Comparison of ENCODE assay signal across 25 mouse cellular contexts in genomic region chr14:66438001-66438400, GRCm38 (mm10).
A peak's percentile ranks its signal among the peaks of the same experiment; 100 is the strongest.
DNase-seq lines count a peak whose midpoint lies in the region; ATAC-seq and TF ChIP-seq lines count a peak whose summit lies in the region.
"Had no signal": no experiment of that assay in that cellular context is flagged by ENCODE, and none has a peak within 500 bp of the region (broad histone marks: within the 10 kb centered on the region; RNA-seq: fewer than 3 reads in every experiment).

No protein-coding gene starts in this region.

- TF ChIP-seq EP300 in liver, postnatal 0 days (IDR thresholded peaks at IDR 0.05; ENCODE audit: low read depth): no peak

- intact Hi-C loops in heart, postnatal 36 days (cut with DNase I): no loop called here

- H3K4me3 ChIP-seq in heart, embryonic 13.5 days: no peak overlapping the region
- no peak overlapping the region for H3K4me3 ChIP-seq in heart, embryonic 16.5 days (ENCODE audit: low read length)
- no peak overlapping the region for H3K4me3 ChIP-seq in bone marrow macrophage, adult 2 months (ENCODE audit: insufficient read depth, low read length)
- no peak overlapping the region for H3K4me3 ChIP-seq in liver, postnatal 0 days (ENCODE audit: low read depth, low read length)
- H3K4me3 ChIP-seq: forebrain, embryonic 10.5 days; forebrain, embryonic 13.5 days; hindbrain, embryonic 10.5 days; hindbrain, embryonic 13.5 days; intestine, embryonic 15.5 days had no signal

- peak overlapping the region; percentile 51 for H3K27ac ChIP-seq in heart, embryonic 13.5 days (replicated peaks)
- H3K27ac ChIP-seq in heart, embryonic 16.5 days (ENCODE audit: low read length): peak overlapping the region; percentile 84
- H3K27ac ChIP-seq in bone marrow macrophage, adult 2 months (ENCODE audit: insufficient read depth, low read depth, low read length): peak overlapping the region; percentile 35; the same call in 1 of the 2 replicates
- no peak overlapping the region for H3K27ac ChIP-seq in liver, postnatal 0 days (ENCODE audit: low read depth)
- H3K27ac ChIP-seq: forebrain, embryonic 10.5 days; forebrain, embryonic 13.5 days; hindbrain, embryonic 10.5 days; hindbrain, embryonic 13.5 days; intestine, embryonic 15.5 days had no signal

- no peaks in the 10 kb centered on the region for H3K9me3 ChIP-seq in heart, embryonic 13.5 days
- H3K9me3 ChIP-seq in heart, embryonic 16.5 days (replicated peaks; ENCODE audit: control insufficient read depth, low read length): no peaks in the 10 kb centered on the region
- H3K9me3 ChIP-seq in liver, postnatal 0 days (ENCODE audit: low read length): no peaks in the 10 kb centered on the region
- H3K9me3 ChIP-seq: forebrain, embryonic 10.5 days; forebrain, embryonic 13.5 days; hindbrain, embryonic 10.5 days; hindbrain, embryonic 13.5 days; intestine, embryonic 15.5 days had no signal

- DNase-seq in heart, adult 9 months (ENCODE audit: low spot score in 2 of 2): peak; percentile 1 to 20
- no peak for DNase-seq in heart, postnatal 36 days
- no peak for DNase-seq in heart, adult 11 months
- no peak for DNase-seq in heart, postnatal 4 days
- DNase-seq in liver, postnatal 0 days: no peak
- DNase-seq: adrenal gland, adult 8-10 months; adrenal gland, postnatal 25 days; cerebellum, adult 18-20 months; cerebellum, adult 9-10 months; cerebellum, postnatal 14 days; gastrocnemius, postnatal 10 days; gastrocnemius, postnatal 36 days; kidney, adult 11 months; kidney, adult 8-10 months had no signal

- H3K9ac ChIP-seq in heart, embryonic 13.5 days: no peak overlapping the region
- no peak overlapping the region for H3K9ac ChIP-seq in heart, embryonic 16.5 days (ENCODE audit: low read length)
- H3K9ac ChIP-seq in liver, postnatal 0 days (replicated peaks): no peak overlapping the region
- H3K9ac ChIP-seq: forebrain, embryonic 13.5 days; hindbrain, embryonic 13.5 days; intestine, embryonic 15.5 days had no signal

- WGBS in heart, embryonic 13.5 days: 42% methylated on average over 1 of the region's 1 CpGs
- WGBS in heart, embryonic 16.5 days: 40% methylated on average over 1 of the region's 1 CpGs
- 64% methylated on average over 1 of the region's 1 CpGs for WGBS in liver, postnatal 0 days (ENCODE audit: insufficient replicate concordance)

- H3K4me2 ChIP-seq in heart, embryonic 13.5 days: peak overlapping the region; percentile 21; the same call in 1 of the 2 replicates
- H3K4me2 ChIP-seq in heart, embryonic 16.5 days (ENCODE audit: low read depth, low read length): peak overlapping the region; percentile 8; the same call in 1 of the 2 replicates
- no peak overlapping the region for H3K4me2 ChIP-seq in liver, postnatal 0 days (ENCODE audit: low read depth, low read length)
- H3K4me2 ChIP-seq: forebrain, embryonic 13.5 days; hindbrain, embryonic 13.5 days; intestine, embryonic 15.5 days had no signal

- no peaks in the 10 kb centered on the region for H3K27me3 ChIP-seq in heart, embryonic 13.5 days (replicated peaks)
- H3K27me3 ChIP-seq in heart, embryonic 16.5 days (ENCODE audit: control insufficient read depth, insufficient read depth, low read length): no peaks in the 10 kb centered on the region
- H3K27me3 ChIP-seq in liver, postnatal 0 days (ENCODE audit: insufficient read depth, low read length): no peaks in the 10 kb centered on the region
- H3K27me3 ChIP-seq: forebrain, embryonic 13.5 days; hindbrain, embryonic 13.5 days; intestine, embryonic 15.5 days had no signal

- TF ChIP-seq CTCF in bone marrow macrophage, adult 2 months (IDR thresholded peaks at IDR 0.05; ENCODE audit: low read depth, low read length): no peak
- TF ChIP-seq CTCF in liver, postnatal 0 days (IDR thresholded peaks at IDR 0.05; ENCODE audit: low read depth): no peak

- no peak for ATAC-seq in heart, embryonic 13.5 days (ENCODE audit: extremely low read depth, insufficient number of reproducible peaks, low FRiP score, low TSS enrichment)
- peak; percentile 37; the same call in 1 of the 2 replicates for ATAC-seq in heart, embryonic 16.5 days (replicated peaks; ENCODE audit: extremely low read depth, insufficient read depth, low FRiP score)
- no peak for ATAC-seq in liver, postnatal 0 days
- ATAC-seq: activated CD4-positive, CD25-positive, alpha-beta regulatory T cell, adult 4 months; forebrain, embryonic 13.5 days; forebrain, embryonic 16.5 days; hindbrain, embryonic 16.5 days; intestine, embryonic 15.5 days had no signal

- TF ChIP-seq POLR2A in bone marrow macrophage, adult 2 months (IDR thresholded peaks at IDR 0.05; ENCODE audit: borderline replicate concordance, low read depth, low read length): no peak

- H3K36me3 ChIP-seq in heart, embryonic 13.5 days: no peaks in the 10 kb centered on the region
- no peaks in the 10 kb centered on the region for H3K36me3 ChIP-seq in heart, embryonic 16.5 days (ENCODE audit: control insufficient read depth, insufficient read depth)
- H3K36me3 ChIP-seq in liver, postnatal 0 days (replicated peaks; ENCODE audit: insufficient read depth, low read length): no peaks in the 10 kb centered on the region
- H3K36me3 ChIP-seq: forebrain, embryonic 10.5 days; hindbrain, embryonic 10.5 days; hindbrain, embryonic 13.5 days; intestine, embryonic 15.5 days had no signal

- H3K4me1 ChIP-seq in heart, embryonic 13.5 days: 0 out of 2 replicates have a peak, but pooled peaks cover 9% of the 10 kb centered on the region
- no peaks in the 10 kb centered on the region for H3K4me1 ChIP-seq in heart, embryonic 16.5 days (ENCODE audit: control insufficient read depth, insufficient read depth, low read length)
- peaks cover 31% of the 10 kb centered on the region for H3K4me1 ChIP-seq in bone marrow macrophage, adult 2 months (ENCODE audit: control insufficient read depth, insufficient read depth, low read length)
- H3K4me1 ChIP-seq in liver, postnatal 0 days (ENCODE audit: insufficient read depth): no peaks in the 10 kb centered on the region
- H3K4me1 ChIP-seq: forebrain, embryonic 10.5 days; forebrain, embryonic 13.5 days; hindbrain, embryonic 10.5 days; intestine, embryonic 15.5 days had no signal

Comparison
In these comparisons a context has a peak if more than half of its experiments do, and no peak if none do; other contexts are left out.
1. DNase-seq: peak in heart, adult 9 months (2 of 2); none in heart, postnatal 36 days (0 of 2), heart, adult 11 months (single experiment), heart, postnatal 4 days (single experiment) and liver, postnatal 0 days (single experiment).